Mouse (Mus musculus): ENCODE measurements at regions not wholly inside any gene's neighbourhood (a gene's known extent, or its start where the extent isn't known, plus 50 kb on each side); places are given as distances from the start of the nearest gene placed in this dataset.

DNA sequence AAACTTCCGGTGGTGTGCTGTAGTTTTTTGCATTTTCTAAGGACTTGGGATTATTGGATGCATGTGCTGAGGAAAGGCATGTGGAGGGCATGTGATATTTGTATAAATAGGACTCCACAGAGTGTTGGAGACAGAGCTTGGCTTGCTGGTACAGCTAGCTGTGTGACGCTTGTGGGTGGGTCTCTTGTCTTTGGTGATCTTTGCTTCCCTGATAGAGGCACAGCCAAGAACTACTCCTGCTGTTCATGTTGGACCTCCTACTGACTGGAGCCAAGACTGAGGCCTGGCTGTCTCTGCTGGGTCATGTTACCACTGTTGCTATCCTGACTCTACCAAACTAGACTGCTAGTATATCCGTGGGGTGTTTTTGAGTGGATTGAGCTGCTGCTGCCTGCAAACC is 103.1 kb upstream of the Syndig1 start:
- TF ChIP-seq CTCF (IDR thresholded peaks at IDR 0.05; ENCODE audit: low read depth, low read length) (no peak), EP300 (IDR thresholded peaks at IDR 0.05; ENCODE audit: insufficient read depth, low read depth, low read length) (no peak), POLR2A (IDR thresholded peaks at IDR 0.05; ENCODE audit: insufficient read depth, low read length) (no peak)
